Mouse (Mus musculus) olfactory bulb, adult 2 months (tissue): ENCODE measurements around the gene Erv3.

ENCODE experiments used
- CTCF ChIP-seq: fragments of 200-500 bp; IDR thresholded peaks from 2 replicates; pipeline ENCODE4 v1.5.1; 2012; ENCODE audit warnings: low read depth, mild to moderate bottlenecking, low read length, moderate library complexity; ENCODE audit not compliant: insufficient read depth
- POLR2A ChIP-seq: fragments of 200-500 bp; IDR thresholded peaks from 2 replicates; pipeline ENCODE4 v1.6.1; 2012; ENCODE audit warnings: mild to moderate bottlenecking, low read depth, low read length, moderate library complexity; ENCODE audit not compliant: insufficient read depth

GRCm38 (mm10) chr2:131886503-131887160, 27.1 kb upstream of the Erv3 start:
- TF ChIP-seq POLR2A (no peak), CTCF (no peak)
